Mouse (Mus musculus) limb, embryonic 11.5 days (tissue): ENCODE results near the gene Klhdc10. TPM values are rescaled to one million over a fixed set of nuclear protein-coding genes. Genes with fewer than 3 reads are reported as not detected.

Experiments
- ATAC-seq: fragments of 200-750 bp; cut with Nextera tagmentation; 2 replicates; pipeline ENCODE4 v1.8.0; 2017; ENCODE audit warnings: low read depth; ENCODE audit not compliant: insufficient number of reproducible peaks, low FRiP score, low TSS enrichment
- DNase-seq: peaks from one replicate; pipeline ENCODE4 v3.0.0-alpha.2; 2015; ENCODE audit warnings: low spot score
- H3K27ac ChIP-seq: fragments of 300-500 bp; sonication (generic); replicated peaks from 2 replicates; pipeline ENCODE4 v1.5.1; 2014; ENCODE audit warnings: low read depth, mild to moderate bottlenecking, low read length
- H3K27me3 ChIP-seq: fragments of 300-500 bp; sonication (generic); 2 replicates; pipeline ENCODE4 v1.6.1; 2014; ENCODE audit warnings: mild to moderate bottlenecking, low read length, mixed read lengths; ENCODE audit not compliant: control insufficient read depth, insufficient read depth
- H3K36me3 ChIP-seq: fragments of 300-500 bp; sonication (generic); 2 replicates; pipeline ENCODE4 v1.6.1; 2014; ENCODE audit warnings: mild to moderate bottlenecking, low read length, moderate library complexity, mixed read lengths; ENCODE audit not compliant: control insufficient read depth, insufficient read depth
- H3K4me1 ChIP-seq: fragments of 300-500 bp; sonication (generic); 2 replicates; pipeline ENCODE4 v1.6.1; 2014; ENCODE audit warnings: low read length, mixed read lengths; ENCODE audit not compliant: control insufficient read depth, insufficient read depth
- H3K4me2 ChIP-seq: fragments of 300-500 bp; sonication (generic); 2 replicates; pipeline ENCODE4 v1.6.1; 2014; ENCODE audit warnings: low read depth, mild to moderate bottlenecking, moderate library complexity; ENCODE audit not compliant: severe bottlenecking
- H3K4me3 ChIP-seq: fragments of 300-500 bp; sonication (generic); 2 replicates; pipeline ENCODE4 v1.5.1; 2014; ENCODE audit warnings: low read depth, low read length
- H3K9ac ChIP-seq: fragments of 300-500 bp; sonication (generic); 2 replicates; pipeline ENCODE4 v1.6.1; 2014; ENCODE audit warnings: mild to moderate bottlenecking, low read length
- H3K9me3 ChIP-seq: fragments of 300-500 bp; sonication (generic); 2 replicates; pipeline ENCODE4 v1.6.1; 2016; ENCODE audit warnings: low read length; ENCODE audit not compliant: control insufficient read depth
- WGBS: fragments of 180-500 bp; shearing (Covaris S2); extraction: QIAGEN DNeasy Blood & Tissue Kit; methylation state at CpG from one replicate; pipeline ENCODE4 v1.1.7; 2014; 5-methylcytosine and 5-hydroxymethylcytosine counted together
- polyA plus RNA-seq: library from polyadenylated mRNA; unstranded; fragments of >200 nt; fragmentation: Nextera tagmentation; extraction: Ambion mirVana; gene quantifications from 2 replicates; pipeline ENCODE4 v1.2.1, GENCODE M21; 2014

Gene Klhdc10
- polyA plus RNA-seq, 1 experiment from 2014 or later, result 46.0 TPM

DNA sequence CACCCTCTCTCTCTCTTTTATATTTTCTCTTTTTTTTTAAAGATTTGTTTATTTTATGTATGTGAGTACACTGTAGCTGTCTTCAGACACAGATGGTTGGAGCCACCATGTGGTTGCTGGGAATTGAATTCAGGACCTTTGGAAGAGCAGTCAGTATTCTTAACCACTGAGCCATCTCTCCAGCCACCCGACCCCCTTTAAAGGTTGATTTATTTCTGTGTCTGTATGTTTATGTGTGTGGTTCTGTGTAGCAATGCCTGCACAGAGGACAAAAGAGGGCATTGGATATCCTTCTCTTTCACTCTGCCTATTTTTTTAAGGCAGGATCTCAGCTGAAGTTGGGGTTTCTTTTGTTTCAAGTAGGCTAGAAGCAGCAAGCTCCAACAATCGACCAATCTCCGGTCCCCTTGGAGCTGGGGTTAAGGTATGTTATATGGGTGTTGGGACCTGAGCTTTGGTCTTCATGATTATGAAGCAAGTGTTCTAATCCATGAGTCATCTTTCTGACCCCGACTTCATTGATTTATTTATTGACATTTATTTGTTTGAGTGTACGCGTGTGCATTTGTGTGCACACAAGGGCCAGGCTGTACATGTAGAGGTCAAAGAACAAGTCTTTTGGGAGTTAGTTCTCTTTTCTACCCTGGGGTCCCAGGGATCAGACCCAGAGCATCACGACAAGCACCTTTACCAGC is 7.9 kb downstream of the Klhdc10 start:
- Histone ChIP-seq H3K9ac (no peak overlapping the region), H3K27me3 (no peaks in the 10 kb centered on the region), H3K9me3 (no peaks in the 10 kb centered on the region), H3K4me1 (no peaks in the 10 kb centered on the region), H3K4me2 (no peak overlapping the region), H3K36me3 (no peaks in the 10 kb centered on the region), H3K4me3 (no peak overlapping the region), H3K27ac (no peak overlapping the region)
- no peak for ATAC-seq
- DNase-seq, result no peak
- 94% methylated on average over 7 of the region's 7 CpGs for WGBS

DNA sequence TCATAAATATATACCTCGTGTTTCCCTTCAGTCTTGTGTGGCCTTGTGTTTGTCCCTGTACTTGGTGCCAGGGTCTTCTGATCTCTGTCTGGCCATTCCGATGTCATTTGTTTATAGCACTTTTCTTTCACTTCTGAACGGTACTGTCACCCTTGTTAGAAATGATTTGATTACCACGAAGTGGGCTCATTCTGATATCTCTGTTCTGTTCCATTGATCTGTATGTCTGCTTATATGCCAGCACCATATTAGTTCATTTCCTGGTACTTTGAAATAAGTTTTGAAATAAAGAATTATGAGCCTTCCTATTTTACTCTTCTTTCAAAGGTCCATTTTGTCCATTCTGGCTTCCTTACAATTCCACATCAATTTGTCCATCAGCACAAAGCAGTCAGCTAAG is 9.6 kb downstream of the Klhdc10 start:
- 82% methylated on average over 4 of the region's 4 CpGs for WGBS
- no peaks in the 10 kb centered on the region for H3K36me3 ChIP-seq

DNA sequence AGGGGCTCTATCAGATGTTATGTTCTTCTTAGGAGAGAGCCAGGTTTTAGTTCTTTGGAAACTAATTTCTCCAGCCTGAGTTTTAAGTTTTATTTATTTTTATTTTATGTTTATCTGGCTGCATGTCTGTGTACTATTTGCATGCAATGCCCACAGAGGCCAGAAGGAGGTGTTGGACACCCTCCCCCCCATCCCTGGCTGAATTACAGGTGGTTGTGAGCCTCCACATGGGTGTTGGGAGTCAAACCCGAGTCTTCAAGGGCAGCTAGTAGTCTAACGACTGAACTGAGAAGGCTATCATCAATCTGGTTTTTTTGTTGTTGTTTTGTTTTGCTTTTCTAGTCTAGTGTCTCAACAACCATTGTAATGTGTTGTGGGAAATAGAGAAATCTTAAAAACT is 14.5 kb downstream of the Klhdc10 start:
- no peak overlapping the region for H3K4me3 ChIP-seq
- no peaks in the 10 kb centered on the region for H3K4me1 ChIP-seq
- H3K27me3 ChIP-seq, result no peaks in the 10 kb centered on the region
- no peak overlapping the region for H3K9ac ChIP-seq
- H3K27ac ChIP-seq, result no peak overlapping the region
- WGBS, result 82% methylated on average over 2 of the region's 2 CpGs
- peaks cover under 1% of the 10 kb centered on the region; the same call in 1 of the 2 replicates for H3K36me3 ChIP-seq
- no peaks in the 10 kb centered on the region for H3K9me3 ChIP-seq
- no peak for ATAC-seq
- no peak for DNase-seq
- H3K4me2 ChIP-seq, result no peak overlapping the region

More for the DNA sequence above, 9.6 kb downstream of the Klhdc10 start:
- Histone ChIP-seq H3K9ac (no peak overlapping the region), H3K4me1 (no peaks in the 10 kb centered on the region), H3K4me2 (no peak overlapping the region), H3K27me3 (no peaks in the 10 kb centered on the region), H3K4me3 (no peak overlapping the region), H3K9me3 (no peaks in the 10 kb centered on the region), H3K27ac (no peak overlapping the region)
- DNase-seq (no peak), ATAC-seq (no peak)

DNA sequence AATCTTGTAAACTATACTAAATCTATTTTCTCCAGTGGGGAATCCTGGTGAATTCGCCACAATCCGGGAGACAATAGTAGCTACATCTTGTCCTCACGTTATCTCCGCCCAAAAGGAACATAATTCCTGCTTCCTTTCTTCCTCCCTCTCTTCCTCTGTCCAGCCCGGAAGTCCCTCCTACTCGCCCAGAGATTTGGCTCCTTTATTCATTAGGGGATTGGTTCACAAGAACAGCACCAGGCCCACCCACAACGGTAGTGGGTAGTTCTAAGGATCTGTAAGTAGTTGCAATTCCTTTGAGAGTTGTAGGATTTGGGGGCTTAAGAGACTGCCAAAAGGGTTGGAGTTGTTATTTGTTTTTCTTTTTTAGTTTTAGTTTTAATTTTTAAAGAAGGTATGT is 15.1 kb downstream of the Klhdc10 start:
- H3K4me1 ChIP-seq, result no peaks in the 10 kb centered on the region
- no peak overlapping the region for H3K27ac ChIP-seq
- no peaks in the 10 kb centered on the region for H3K27me3 ChIP-seq
- DNase-seq (no peak), ATAC-seq (no peak)
- no peaks in the 10 kb centered on the region for H3K9me3 ChIP-seq
- H3K4me2 ChIP-seq, result no peak overlapping the region
- WGBS, result 91% methylated on average over 7 of the region's 7 CpGs
- H3K4me3 ChIP-seq, result no peak overlapping the region
- no peak overlapping the region for H3K9ac ChIP-seq
- peaks cover 5% of the 10 kb centered on the region for H3K36me3 ChIP-seq

DNA sequence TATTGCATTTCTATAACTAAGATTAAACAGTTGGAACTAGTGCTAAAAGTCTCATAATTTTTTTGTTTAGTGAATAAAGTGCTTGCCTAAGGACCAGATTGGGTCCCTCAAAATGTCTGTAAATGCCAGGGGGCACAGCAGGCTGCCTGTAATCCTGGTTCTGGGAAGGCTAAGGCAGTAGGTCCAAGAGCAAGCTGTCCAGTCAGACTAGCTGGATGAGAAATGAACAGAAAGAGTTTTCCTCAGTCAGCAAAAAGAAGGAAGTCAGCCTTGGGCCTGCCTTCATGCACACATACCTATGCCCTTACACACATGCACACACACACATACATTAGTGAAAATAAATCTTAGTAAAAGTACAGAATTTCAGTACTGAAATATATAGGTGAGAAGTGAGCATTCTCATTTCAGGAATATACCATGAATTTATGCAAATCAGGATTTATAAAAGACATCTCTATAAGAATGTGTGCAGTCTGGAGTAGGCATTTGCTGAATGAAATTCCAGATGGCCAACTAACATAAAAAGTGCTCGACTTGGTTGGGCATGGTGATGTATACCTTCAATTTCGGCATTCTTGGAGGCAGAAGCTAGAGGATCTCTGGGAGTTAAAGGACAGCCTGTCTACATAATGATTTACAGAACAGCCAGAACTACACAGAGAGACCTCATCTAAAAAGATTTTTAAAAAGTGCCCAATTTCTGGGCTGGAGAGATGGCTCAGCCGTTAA is 31.0 kb downstream of the Klhdc10 start:
- no peaks in the 10 kb centered on the region for H3K4me1 ChIP-seq
- H3K27me3 ChIP-seq, result no peaks in the 10 kb centered on the region
- H3K9me3 ChIP-seq, result no peaks in the 10 kb centered on the region
- no peak overlapping the region for H3K4me3 ChIP-seq
- H3K4me2 ChIP-seq, result no peak overlapping the region
- ATAC-seq (no peak), DNase-seq (no peak)
- H3K9ac ChIP-seq, result no peak overlapping the region
- WGBS, result 74% methylated on average over 3 of the region's 3 CpGs
- no peaks in the 10 kb centered on the region for H3K36me3 ChIP-seq
- H3K27ac ChIP-seq, result no peak overlapping the region

DNA sequence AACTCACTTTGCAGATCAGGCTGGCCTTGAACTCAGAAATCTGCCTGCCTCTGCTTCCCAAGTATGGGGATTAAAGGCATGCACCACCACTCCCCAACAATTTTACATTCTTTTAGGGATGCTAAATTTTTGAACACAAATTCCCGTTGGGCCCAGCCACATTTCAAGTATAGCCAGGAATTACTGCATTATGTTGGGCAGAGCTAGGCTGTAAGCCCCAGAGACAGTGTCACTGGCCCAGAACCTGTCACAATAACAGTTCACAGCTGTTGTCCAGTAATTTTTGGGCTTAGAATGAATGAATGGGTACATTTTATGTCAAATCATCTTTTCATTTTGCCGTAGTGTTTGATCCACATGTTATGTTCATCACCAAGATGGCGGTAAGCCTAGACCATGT is 34.8 kb downstream of the Klhdc10 start:
- H3K4me1 ChIP-seq, result no peaks in the 10 kb centered on the region
- WGBS, result 91% methylated on average over 3 of the region's 3 CpGs

DNA sequence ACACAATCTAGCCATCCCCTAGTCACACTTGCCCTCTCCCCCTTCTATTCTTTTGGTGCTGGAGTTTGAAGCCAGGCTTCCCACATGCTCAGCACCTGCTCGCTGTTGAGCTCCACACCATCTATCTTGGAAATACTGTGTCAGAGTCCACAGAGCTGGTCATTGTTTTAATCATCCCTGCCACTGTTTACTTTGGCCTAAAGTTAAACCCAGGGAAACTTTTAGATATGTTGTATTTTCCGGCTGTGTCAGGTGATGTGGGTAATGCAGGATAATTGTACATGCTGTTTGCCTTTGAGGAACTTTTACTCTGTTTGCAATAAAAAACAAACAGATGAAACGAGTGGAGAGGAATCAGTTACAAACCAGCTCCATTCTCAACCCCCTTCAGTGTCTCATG is 35.4 kb downstream of the Klhdc10 start:
- WGBS, result 77% methylated on average over 3 of the region's 3 CpGs
- DNase-seq (no peak), ATAC-seq (no peak)
- Histone ChIP-seq H3K36me3 (peaks cover 3% of the 10 kb centered on the region; the same call in 1 of the 2 replicates), H3K27me3 (no peaks in the 10 kb centered on the region), H3K4me1 (no peaks in the 10 kb centered on the region), H3K9ac (no peak overlapping the region), H3K9me3 (no peaks in the 10 kb centered on the region), H3K27ac (no peak overlapping the region), H3K4me2 (no peak overlapping the region), H3K4me3 (no peak overlapping the region)

More for the DNA sequence above, 34.8 kb downstream of the Klhdc10 start:
- Histone ChIP-seq H3K4me2 (no peak overlapping the region), H3K36me3 (peaks cover 2% of the 10 kb centered on the region; the same call in 1 of the 2 replicates), H3K4me3 (no peak overlapping the region), H3K9ac (no peak overlapping the region), H3K27ac (no peak overlapping the region), H3K9me3 (no peaks in the 10 kb centered on the region), H3K27me3 (no peaks in the 10 kb centered on the region)
- DNase-seq (no peak), ATAC-seq (no peak)

DNA sequence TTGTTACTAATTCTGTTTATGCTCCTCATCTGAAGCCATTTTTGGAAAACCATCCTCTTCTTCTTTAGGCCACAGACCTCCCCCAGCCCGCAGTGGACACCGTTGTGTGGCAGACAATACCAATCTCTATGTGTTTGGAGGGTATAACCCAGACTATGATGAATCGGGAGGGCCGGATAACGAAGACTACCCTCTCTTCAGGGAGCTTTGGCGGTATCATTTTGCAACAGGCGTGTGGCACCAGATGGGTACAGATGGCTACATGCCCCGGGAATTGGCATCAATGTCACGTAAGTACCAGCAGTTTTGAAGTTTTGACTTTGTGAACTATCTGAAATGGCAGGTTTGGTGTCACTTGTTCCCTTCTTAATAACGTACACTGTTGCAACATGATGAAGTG is 37.9 kb downstream of the Klhdc10 start:
- ATAC-seq (no peak), DNase-seq (no peak)
- Histone ChIP-seq H3K4me1 (no peaks in the 10 kb centered on the region), H3K27me3 (no peaks in the 10 kb centered on the region), H3K4me2 (no peak overlapping the region), H3K9me3 (no peaks in the 10 kb centered on the region), H3K9ac (no peak overlapping the region), H3K4me3 (no peak overlapping the region), H3K27ac (no peak overlapping the region), H3K36me3 (peaks cover 8% of the 10 kb centered on the region; the same call in 1 of the 2 replicates)
- whole genome bisulfite sequencing, result 95% methylated on average over 10 of the region's 10 CpGs
